Mouse (Mus musculus): ENCODE measurements around the gene Acat2. TPM values are rescaled to one million over a fixed set of nuclear protein-coding genes. Genes with fewer than 3 reads are reported as not detected.

The Acat2 gene
- total and polyA plus RNA-seq, 3 experiments, result 48.6 to 128 (median 58.6) TPM

- H3K27ac ChIP-seq (ENCODE audit: insufficient read depth, low read depth), result no peak overlapping the region
- in situ Hi-C loops (cut with MboI; ENCODE audit: low pct_ligation_motif_present, low pct_unique_long_range_greater_than_20kb, low sequenced_read_pairs), result no loop called here
- H3K4me2 ChIP-seq (ENCODE audit: insufficient read depth, low read depth, poor library complexity, severe bottlenecking), result no peak overlapping the region
Observed at GRCm38 (mm10) chr17:12925001-12925400, 35.5 kb downstream of the Acat2 start.

GRCm38 (mm10) chr17:12921073-12921472 is 39.5 kb downstream of the Acat2 start:
- peak; percentile 61 for DNase-seq (ENCODE audit: extremely low read depth)

More at GRCm38 (mm10) chr17:12925001-12925400, 35.5 kb downstream of the Acat2 start:
- Histone ChIP-seq H3K79me2 (replicated peaks; ENCODE audit: control insufficient read depth, extremely low read depth, insufficient read depth, poor library complexity, severe bottlenecking) (peaks cover 6% of the 10 kb centered on the region), H3K9me3 (replicated peaks; ENCODE audit: low read length) (no peaks in the 10 kb centered on the region), H3K9ac (ENCODE audit: insufficient read depth, low read depth) (no peak overlapping the region), H3K36me3 (replicated peaks in 1 of 2; ENCODE audit: control insufficient read depth in 1 of 2, insufficient read depth in 1 of 2, low read length in 1 of 2) (peaks cover 48 to 73% of the 10 kb centered on the region in 2 experiments), H3K27me3 (replicated peaks) (no peaks in the 10 kb centered on the region), H3K4me3 (replicated peaks in 1 of 3; ENCODE audit: low read depth in 2 of 3, low read length in 2 of 3, poor library complexity in 1 of 3) (no peak overlapping the region), H3K4me1 (ENCODE audit: control insufficient read depth in 1 of 2, insufficient read depth in 2 of 2) (peaks cover 0 to 15% of the 10 kb centered on the region in 2 experiments; a peak in 2 of 4 replicates)
- dilution Hi-C loops (cut with MboI; ENCODE audit: extremely low pct_ligation_motif_present, extremely low pct_unique_long_range_greater_than_20kb, low sequenced_read_pairs), result no loop called here
- DNase-seq (ENCODE audit: extremely low read depth), result no peak
- TF ChIP-seq PAX5 (IDR thresholded peaks at IDR 0.05; ENCODE audit: low read length), result no peak
- no peak for TF ChIP-seq MYC (IDR thresholded peaks at IDR 0.05; ENCODE audit: low read depth, low read length)
- no peak for TF ChIP-seq UBTF (IDR thresholded peaks at IDR 0.05; ENCODE audit: low read depth, low read length)
- TF ChIP-seq ZNF384 (IDR thresholded peaks at IDR 0.05; ENCODE audit: low read depth, low read length), result no peak
- TF ChIP-seq GABPA (IDR thresholded peaks at IDR 0.05; ENCODE audit: insufficient replicate concordance, low read depth, low read length), result no peak
- no peak for TF ChIP-seq NELFE (IDR thresholded peaks at IDR 0.05; ENCODE audit: low read depth, low read length)
- TF ChIP-seq RAD21 (IDR thresholded peaks at IDR 0.05; ENCODE audit: low read depth, low read length), result no peak
- no peak for TF ChIP-seq E2F4 (IDR thresholded peaks at IDR 0.05; ENCODE audit: insufficient replicate concordance, low read depth, low read length)
- no peak for TF ChIP-seq JUND (conservative IDR thresholded peaks at IDR 0.05; ENCODE audit: low read depth, low read length)
- TF ChIP-seq TBP (conservative IDR thresholded peaks at IDR 0.05; ENCODE audit: low read depth, low read length), result no peak
- no peak for TF ChIP-seq RCOR1 (conservative IDR thresholded peaks at IDR 0.05; ENCODE audit: low read depth, low read length)
- no peak for TF ChIP-seq SIN3A (IDR thresholded peaks at IDR 0.05; ENCODE audit: low read length)
- TF ChIP-seq CHD1 (IDR thresholded peaks at IDR 0.05; ENCODE audit: low read depth, low read length), result no peak
- TF ChIP-seq HCFC1 (IDR thresholded peaks at IDR 0.05; ENCODE audit: low read depth, low read length), result no peak
- no peak for TF ChIP-seq IRF4 (IDR thresholded peaks at IDR 0.05; ENCODE audit: low read depth, low read length)
- no peak for TF ChIP-seq KAT2A (IDR thresholded peaks at IDR 0.05; ENCODE audit: insufficient replicate concordance, low read length)
- TF ChIP-seq ZC3H11A (IDR thresholded peaks at IDR 0.05; ENCODE audit: low read depth, low read length), result no peak
- no peak for TF ChIP-seq POLR2A (IDR thresholded peaks at IDR 0.05; ENCODE audit: low read depth, low read length)
- TF ChIP-seq ELF1 (IDR thresholded peaks at IDR 0.05; ENCODE audit: low read depth, low read length), result no peak
- TF ChIP-seq BHLHE40 (IDR thresholded peaks at IDR 0.05; ENCODE audit: low read depth, low read length), result no peak

More at GRCm38 (mm10) chr17:12921073-12921472, 39.5 kb downstream of the Acat2 start:
- no peak overlapping the region for H3K9ac ChIP-seq (ENCODE audit: insufficient read depth, low read depth)
- in situ Hi-C loops (cut with MboI; ENCODE audit: low pct_ligation_motif_present, low pct_unique_long_range_greater_than_20kb, low sequenced_read_pairs) (no loop called here), dilution Hi-C loops (cut with MboI; ENCODE audit: extremely low pct_ligation_motif_present, extremely low pct_unique_long_range_greater_than_20kb, low sequenced_read_pairs) (no loop called here)
- no peaks in the 10 kb centered on the region for H3K9me3 ChIP-seq (replicated peaks; ENCODE audit: low read length)
- peaks cover 59 to 75% of the 10 kb centered on the region in 2 experiments for H3K36me3 ChIP-seq (replicated peaks in 1 of 2; ENCODE audit: control insufficient read depth in 1 of 2, insufficient read depth in 1 of 2, low read length in 1 of 2)
- no peaks in the 10 kb centered on the region for H3K27me3 ChIP-seq (replicated peaks)
- H3K27ac ChIP-seq (ENCODE audit: insufficient read depth, low read depth), result peak overlapping the region; percentile 41; the same call in 1 of the 2 replicates
- H3K4me2 ChIP-seq (ENCODE audit: insufficient read depth, low read depth, poor library complexity, severe bottlenecking), result no peak overlapping the region
- peaks cover 3 to 36% of the 10 kb centered on the region in 2 experiments; a peak in 3 of 4 replicates for H3K4me1 ChIP-seq (ENCODE audit: control insufficient read depth in 1 of 2, insufficient read depth in 2 of 2)
- TF ChIP-seq JUND (conservative IDR thresholded peaks at IDR 0.05; ENCODE audit: low read depth, low read length) (peak; percentile 76), RAD21 (IDR thresholded peaks at IDR 0.05; ENCODE audit: low read depth, low read length) (no peak), EP300 (IDR thresholded peaks at IDR 0.05; ENCODE audit: low read length) (peak; percentile 86), MAFK (IDR thresholded peaks at IDR 0.05; ENCODE audit: insufficient replicate concordance, low read length) (no peak), JUN (IDR thresholded peaks at IDR 0.05; ENCODE audit: insufficient read depth, low read depth, low read length) (peak; percentile 88), TCF12 (IDR thresholded peaks at IDR 0.05; ENCODE audit: low read depth, low read length) (no peak), ETS1 (conservative IDR thresholded peaks at IDR 0.05; ENCODE audit: low read depth, low read length) (peak; percentile 30; the same call in 1 of the 2 replicates), IRF4 (IDR thresholded peaks at IDR 0.05; ENCODE audit: low read depth, low read length) (peak; percentile 90)
- H3K4me3 ChIP-seq (replicated peaks in 1 of 3; ENCODE audit: low read depth in 2 of 3, low read length in 2 of 3, poor library complexity in 1 of 3), result no peak overlapping the region
- peaks cover 34% of the 10 kb centered on the region for H3K79me2 ChIP-seq (replicated peaks; ENCODE audit: control insufficient read depth, extremely low read depth, insufficient read depth, poor library complexity, severe bottlenecking)

Data from CH12.LX (cell line).